Mouse (Mus musculus) megakaryocyte, embryonic 14.5 days (primary cell): Measurements from ENCODE around the gene Klhl42.

ENCODE experiments used
- FLI1 ChIP-seq: IDR thresholded peaks from 2 replicates; pipeline ENCODE4 v1.6.1; 2012; ENCODE audit warnings: low read length, inconsistent platforms, mixed read lengths
- GATA1 ChIP-seq: IDR thresholded peaks from 3 replicates; pipeline ENCODE4 v1.6.1; 2012; ENCODE audit warnings: mixed read lengths, low read length, inconsistent platforms, borderline replicate concordance

DNA sequence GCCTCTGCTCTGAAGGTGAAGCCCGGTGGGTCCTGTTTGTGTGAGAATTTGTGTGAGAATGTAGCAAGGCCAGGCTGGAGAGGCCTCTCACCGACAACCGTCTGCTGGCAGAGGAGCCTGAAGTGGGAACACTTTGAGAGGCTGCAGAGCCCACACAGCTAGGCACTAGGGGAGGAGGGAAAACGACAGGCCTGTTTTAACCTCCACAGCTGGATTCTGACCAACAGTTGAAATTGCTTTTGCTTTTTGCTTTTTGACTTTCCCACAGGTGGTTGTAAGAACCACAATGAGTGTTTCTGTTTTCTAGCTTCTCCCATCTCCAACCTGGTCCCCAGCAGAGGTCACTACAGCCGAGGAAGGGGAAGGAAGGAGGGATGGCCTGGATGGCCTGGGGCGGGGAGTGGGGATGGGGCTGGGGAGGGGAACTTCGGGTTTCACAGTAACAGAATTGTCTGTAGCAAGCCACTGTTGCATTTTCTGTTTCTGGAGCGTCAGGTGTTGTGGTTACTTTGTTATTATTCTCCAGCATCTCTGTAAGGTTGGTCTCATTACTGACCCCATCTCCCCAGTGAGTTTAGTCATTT lies 6.3 kb downstream of the Klhl42 start:
- TF ChIP-seq GATA1 (no peak), FLI1 (no peak)
